Mouse (Mus musculus) embryonic facial prominence, embryonic 15.5 days (tissue): ENCODE measurements at regions not wholly inside any gene's neighbourhood (a gene's known extent, or its start where the extent isn't known, plus 50 kb on each side); places are given as distances from the start of the nearest gene placed in this dataset.

ENCODE experiments used
- ATAC-seq: fragments of 200-750 bp; cut with Nextera tagmentation; 2 replicates; pipeline ENCODE4 v1.8.0; 2017; ENCODE audit warnings: low read depth, moderate TSS enrichment; ENCODE audit not compliant: insufficient number of reproducible peaks, low FRiP score, low TSS enrichment
- H3K27ac ChIP-seq: fragments of 300-500 bp; sonication (generic); replicated peaks from 2 replicates; pipeline ENCODE4 v1.5.1; 2015; ENCODE audit warnings: mild to moderate bottlenecking, inconsistent platforms
- H3K27me3 ChIP-seq: fragments of 300-500 bp; sonication (generic); 2 replicates; pipeline ENCODE4 v1.6.1; 2015; ENCODE audit warnings: inconsistent platforms
- H3K36me3 ChIP-seq: fragments of 300-500 bp; sonication (generic); 2 replicates; pipeline ENCODE4 v1.6.1; 2015; ENCODE audit warnings: mild to moderate bottlenecking, inconsistent platforms
- H3K4me1 ChIP-seq: fragments of 300-500 bp; sonication (generic); 2 replicates; pipeline ENCODE4 v1.6.1; 2015; ENCODE audit warnings: inconsistent platforms
- H3K4me2 ChIP-seq: fragments of 300-500 bp; sonication (generic); replicated peaks from 2 replicates; pipeline ENCODE4 v1.6.1; 2015; ENCODE audit warnings: mild to moderate bottlenecking, inconsistent platforms
- H3K4me3 ChIP-seq: fragments of 300-500 bp; sonication (generic); replicated peaks from 2 replicates; pipeline ENCODE4 v1.5.1; 2015; ENCODE audit warnings: mild to moderate bottlenecking, inconsistent platforms
- H3K9ac ChIP-seq: fragments of 300-500 bp; sonication (generic); 2 replicates; pipeline ENCODE4 v1.6.1; 2015; ENCODE audit warnings: inconsistent platforms
- H3K9me3 ChIP-seq: fragments of 300-500 bp; sonication (generic); replicated peaks from 2 replicates; pipeline ENCODE4 v1.6.1; 2016; ENCODE audit warnings: inconsistent platforms
- WGBS: fragments of 180-500 bp; shearing (Covaris S2); methylation state at CpG from one replicate; pipeline ENCODE4 v1.1.7; 2015; 5-methylcytosine and 5-hydroxymethylcytosine counted together

- H3K9me3 ChIP-seq, result no peaks in the 10 kb centered on the region
- no peak overlapping the region for H3K9ac ChIP-seq
- WGBS, result 80% methylated on average over 4 of the region's 4 CpGs
- no peak overlapping the region for H3K27ac ChIP-seq
- no peak for ATAC-seq
- H3K4me1 ChIP-seq, result no peaks in the 10 kb centered on the region
- no peak overlapping the region for H3K4me3 ChIP-seq
- no peak overlapping the region for H3K4me2 ChIP-seq
- H3K27me3 ChIP-seq, result no peaks in the 10 kb centered on the region
- H3K36me3 ChIP-seq, result no peaks in the 10 kb centered on the region
Observed at GRCm38 (mm10) chr9:102449366-102449765, 56.2 kb upstream of the Ky start.

- H3K4me3 ChIP-seq, result no peak overlapping the region
- H3K27ac ChIP-seq, result no peak overlapping the region
- ATAC-seq, result no peak
- H3K9me3 ChIP-seq, result 0 out of 2 replicates have a peak, but pooled peaks cover 3% of the 10 kb centered on the region
- no peaks in the 10 kb centered on the region for H3K36me3 ChIP-seq
- H3K4me2 ChIP-seq, result no peak overlapping the region
- H3K9ac ChIP-seq, result no peak overlapping the region
- no peaks in the 10 kb centered on the region for H3K4me1 ChIP-seq
- no peaks in the 10 kb centered on the region for H3K27me3 ChIP-seq
- 59% methylated on average over 2 of the region's 2 CpGs for WGBS
Observed at GRCm38 (mm10) chr9:102446066-102446465, 59.5 kb upstream of the Ky start.

GRCm38 (mm10) chr9:102442198-102442842, 63.2 kb upstream of the Ky start:
- H3K9me3 ChIP-seq, result 0 out of 2 replicates have a peak, but pooled peaks cover 3% of the 10 kb centered on the region
- no peak overlapping the region for H3K4me2 ChIP-seq
- ATAC-seq, result no peak
- no peaks in the 10 kb centered on the region for H3K27me3 ChIP-seq
- 72% methylated on average over 11 of the region's 11 CpGs for WGBS
- H3K4me3 ChIP-seq, result no peak overlapping the region
- no peak overlapping the region for H3K9ac ChIP-seq
- H3K36me3 ChIP-seq, result no peaks in the 10 kb centered on the region
- no peaks in the 10 kb centered on the region for H3K4me1 ChIP-seq
- no peak overlapping the region for H3K27ac ChIP-seq

DNA sequence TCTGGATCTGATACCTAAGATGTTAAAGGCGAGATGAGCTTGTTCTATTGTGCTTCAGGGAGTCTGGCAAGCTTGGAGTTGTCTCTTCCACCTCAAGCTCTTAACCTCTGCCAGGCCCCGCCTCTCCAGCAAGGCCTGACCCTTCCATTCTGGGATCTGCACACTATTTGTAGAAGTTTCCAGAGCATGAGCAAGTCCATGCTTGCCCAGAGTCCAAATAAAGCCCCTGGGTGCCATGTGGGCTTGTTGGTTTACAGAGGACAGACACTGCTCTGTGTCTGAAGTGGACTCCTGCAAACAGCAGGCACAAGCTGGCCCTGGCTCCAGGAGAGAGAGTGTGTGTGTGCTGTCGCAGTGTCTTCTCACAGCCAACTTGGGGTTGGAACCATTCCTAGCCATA, 67.9 kb upstream of the Ky start:
- Histone ChIP-seq H3K36me3 (no peaks in the 10 kb centered on the region), H3K4me2 (no peak overlapping the region), H3K9ac (no peak overlapping the region), H3K4me1 (no peaks in the 10 kb centered on the region), H3K9me3 (no peaks in the 10 kb centered on the region), H3K27ac (no peak overlapping the region), H3K27me3 (no peaks in the 10 kb centered on the region), H3K4me3 (no peak overlapping the region)
- no peak for ATAC-seq
- 65% methylated on average over 3 of the region's 3 CpGs for WGBS

DNA sequence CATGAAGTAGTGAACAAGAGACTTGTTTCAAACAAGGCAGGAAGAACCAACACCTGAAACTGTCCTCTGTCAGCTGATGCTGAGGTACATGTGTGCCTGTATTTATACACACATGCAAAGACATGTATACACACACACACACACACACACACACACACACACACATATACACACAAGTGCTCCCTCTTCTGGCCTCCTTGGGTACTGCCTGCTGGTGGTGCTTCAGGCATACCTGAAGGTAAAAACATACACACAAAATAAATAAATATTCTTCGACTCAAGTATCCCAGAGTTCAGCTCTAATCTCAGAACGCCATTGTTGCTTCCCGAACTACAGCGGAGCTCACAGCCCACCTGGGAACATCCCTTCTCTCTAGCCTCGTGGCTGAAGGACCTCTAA, 69.2 kb upstream of the Ky start:
- Histone ChIP-seq H3K4me2 (no peak overlapping the region), H3K4me1 (no peaks in the 10 kb centered on the region), H3K36me3 (no peaks in the 10 kb centered on the region), H3K9ac (no peak overlapping the region), H3K9me3 (no peaks in the 10 kb centered on the region), H3K27me3 (no peaks in the 10 kb centered on the region), H3K4me3 (no peak overlapping the region), H3K27ac (no peak overlapping the region)
- ATAC-seq, result no peak
- WGBS, result 86% methylated on average over 5 of the region's 5 CpGs

DNA sequence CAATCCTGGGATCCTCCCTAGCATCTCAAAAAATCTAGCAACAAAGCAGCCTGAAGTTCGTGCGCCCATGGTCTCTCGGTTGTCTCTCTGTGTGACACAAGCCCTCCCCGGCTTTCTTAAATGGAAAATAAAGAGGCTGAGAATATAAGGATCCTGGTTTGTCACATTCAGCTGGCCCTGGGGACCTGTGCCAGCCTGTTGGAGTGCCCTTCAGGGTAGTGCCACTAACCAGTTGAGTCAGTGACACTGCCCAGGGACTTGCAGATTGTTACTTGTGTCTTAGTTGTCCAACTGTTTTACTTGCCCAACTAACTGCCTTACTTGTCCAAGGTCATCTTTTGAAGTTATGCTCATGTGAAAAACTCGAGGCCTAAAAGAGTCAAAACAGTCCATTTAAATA, 73.5 kb upstream of the Ephb1 start:
- Histone ChIP-seq H3K36me3 (no peaks in the 10 kb centered on the region), H3K9me3 (no peaks in the 10 kb centered on the region), H3K27me3 (no peaks in the 10 kb centered on the region), H3K9ac (no peak overlapping the region), H3K4me1 (peaks cover 18% of the 10 kb centered on the region), H3K27ac (no peak overlapping the region), H3K4me2 (no peak overlapping the region), H3K4me3 (no peak overlapping the region)
- WGBS, result 91% methylated on average over 5 of the region's 5 CpGs
- ATAC-seq, result no peak

- H3K4me1 ChIP-seq, result peaks cover 18% of the 10 kb centered on the region
- no peak overlapping the region for H3K9ac ChIP-seq
- H3K27ac ChIP-seq, result no peak overlapping the region
- no peaks in the 10 kb centered on the region for H3K27me3 ChIP-seq
- no peaks in the 10 kb centered on the region for H3K9me3 ChIP-seq
- ATAC-seq, result no peak
- WGBS, result 35% methylated on average over 11 of the region's 11 CpGs
- H3K36me3 ChIP-seq, result no peaks in the 10 kb centered on the region
- H3K4me3 ChIP-seq, result 0 out of 2 replicates have a peak overlapping the region, but pooled peaks have one; percentile 17
- H3K4me2 ChIP-seq, result peak overlapping the region; percentile 42
Observed at GRCm38 (mm10) chr9:102424672-102425345, 70.3 kb upstream of the Ephb1 start.

GRCm38 (mm10) chr9:102423919-102424671, 69.6 kb upstream of the Ephb1 start:
- peak; percentile 60; the same call in 1 of the 2 replicates for ATAC-seq
- Histone ChIP-seq H3K4me2 (peak overlapping the region; percentile 42), H3K4me1 (peaks cover 18% of the 10 kb centered on the region), H3K4me3 (peak overlapping the region; percentile 17; the same call in 1 of the 2 replicates), H3K36me3 (no peaks in the 10 kb centered on the region), H3K27ac (peak overlapping the region; percentile 69), H3K27me3 (no peaks in the 10 kb centered on the region), H3K9ac (no peak overlapping the region), H3K9me3 (no peaks in the 10 kb centered on the region)
- WGBS, result 3% methylated on average over 20 of the region's 20 CpGs

- Histone ChIP-seq H3K36me3 (no peaks in the 10 kb centered on the region), H3K4me1 (peaks cover 18% of the 10 kb centered on the region), H3K9ac (no peak overlapping the region), H3K4me2 (peak overlapping the region; percentile 42), H3K27me3 (no peaks in the 10 kb centered on the region), H3K9me3 (no peaks in the 10 kb centered on the region), H3K27ac (peak overlapping the region; percentile 69), H3K4me3 (peak overlapping the region; percentile 17; the same call in 1 of the 2 replicates)
- ATAC-seq, result no peak
- 25% methylated on average over 9 of the region's 9 CpGs for WGBS
Observed at GRCm38 (mm10) chr9:102423465-102423918, 69.0 kb upstream of the Ephb1 start.

DNA sequence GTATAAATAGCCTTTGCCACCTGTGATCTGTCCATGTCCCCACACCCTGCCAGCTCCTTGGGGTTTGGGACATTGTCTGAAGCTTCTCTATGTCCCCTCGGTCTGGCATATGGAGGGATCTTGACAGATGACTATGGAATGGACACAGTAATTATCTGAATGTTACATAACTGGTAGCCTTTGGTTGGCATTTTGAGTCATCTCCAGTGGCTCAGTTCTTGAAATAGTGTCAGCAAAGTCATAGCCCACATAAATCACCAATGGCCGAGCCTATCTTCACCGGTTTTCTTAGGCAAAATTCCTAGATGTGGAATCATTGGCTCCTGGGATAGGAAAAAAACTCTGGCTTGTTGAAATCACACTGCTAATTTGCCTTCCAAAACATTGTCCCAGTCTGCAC, 67.3 kb upstream of the Ephb1 start:
- Histone ChIP-seq H3K9me3 (no peaks in the 10 kb centered on the region), H3K9ac (no peak overlapping the region), H3K27ac (no peak overlapping the region), H3K4me2 (no peak overlapping the region), H3K4me3 (no peak overlapping the region), H3K4me1 (peaks cover 18% of the 10 kb centered on the region), H3K27me3 (no peaks in the 10 kb centered on the region), H3K36me3 (no peaks in the 10 kb centered on the region)
- ATAC-seq, result no peak
- WGBS, result 86% methylated on average over 3 of the region's 3 CpGs

DNA sequence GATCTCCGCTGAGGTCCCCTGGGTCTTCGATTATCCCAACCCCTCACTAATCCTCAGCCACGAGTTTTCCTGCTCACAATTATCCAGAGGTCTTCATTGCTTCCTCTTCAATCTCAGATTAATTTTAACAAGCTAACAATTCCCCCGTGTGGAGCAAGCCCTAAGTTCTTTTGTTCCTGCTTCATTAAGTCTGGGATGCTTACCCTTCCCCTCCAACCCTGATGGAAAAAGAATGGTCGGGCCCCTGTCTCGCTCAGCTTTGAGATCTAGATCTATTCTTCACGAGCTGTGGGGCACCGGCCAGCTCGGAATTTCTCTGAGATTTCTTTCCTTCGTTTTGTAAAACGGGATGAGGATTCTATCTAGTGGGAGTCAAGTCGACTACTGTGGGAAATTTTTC, 65.7 kb upstream of the Ephb1 start:
- Histone ChIP-seq H3K4me2 (no peak overlapping the region), H3K27ac (no peak overlapping the region), H3K9ac (no peak overlapping the region), H3K36me3 (no peaks in the 10 kb centered on the region), H3K4me3 (no peak overlapping the region), H3K4me1 (peaks cover 18% of the 10 kb centered on the region), H3K9me3 (no peaks in the 10 kb centered on the region), H3K27me3 (no peaks in the 10 kb centered on the region)
- ATAC-seq, result no peak
- WGBS, result 16% methylated on average over 12 of the region's 12 CpGs
